Mouse (Mus musculus): Measurements from ENCODE around the gene Amot. TPM values are rescaled to one million over a fixed set of nuclear protein-coding genes. Genes with fewer than 3 reads are reported as not detected.

Amot gene
- polyA plus RNA-seq, 1 experiment: 7.0 TPM

DNA sequence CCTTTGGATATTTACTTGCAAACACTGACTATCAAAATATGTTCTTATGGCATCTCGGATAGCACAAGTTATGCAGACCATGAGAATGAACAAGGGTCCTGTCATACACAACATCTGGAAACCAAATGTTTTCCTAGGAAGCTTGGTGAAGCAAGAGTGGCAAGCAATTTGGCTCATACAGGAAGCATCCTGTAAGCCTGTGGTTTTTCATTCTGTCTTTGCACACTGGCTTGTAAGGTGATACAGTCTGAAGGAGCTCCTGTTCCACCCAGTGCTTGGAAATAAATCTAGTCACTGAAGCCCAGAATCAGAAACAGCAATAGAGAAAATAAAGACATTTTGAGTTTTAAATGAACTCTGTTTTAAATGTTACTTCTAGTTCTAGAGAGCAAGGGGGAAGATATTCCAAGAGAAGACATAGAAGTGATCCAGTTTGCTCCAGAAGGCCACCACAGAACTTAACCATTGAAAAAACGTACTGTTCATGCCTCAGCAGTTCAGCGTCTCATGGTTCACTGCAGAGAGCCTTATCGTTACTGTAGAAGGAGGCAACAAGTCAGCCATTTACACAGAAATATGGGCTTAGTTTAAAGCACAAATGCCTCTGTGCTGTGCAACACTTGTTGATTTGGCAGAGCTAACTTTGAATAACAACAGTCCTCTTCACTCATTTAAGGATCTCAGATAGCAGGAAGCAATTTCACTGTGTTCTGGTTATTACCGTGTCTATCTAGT, 74.0 kb downstream of the Amot start:
- DNase-seq: no peak
- TF ChIP-seq POLR2A (IDR thresholded peaks at IDR 0.05; ENCODE audit: control insufficient read depth, extremely low read depth, insufficient read depth, low read length, poor library complexity) (no peak), CTCF (IDR thresholded peaks at IDR 0.05; ENCODE audit: borderline replicate concordance, control insufficient read depth, extremely low read depth, insufficient read depth, low read length, poor library complexity) (no peak)
- no peak overlapping the region for H3K27ac ChIP-seq (ENCODE audit: control insufficient read depth, insufficient read depth, low read length)
- H3K36me3 ChIP-seq (ENCODE audit: control insufficient read depth, insufficient read depth, low read length): no peaks in the 10 kb centered on the region
- no peaks in the 10 kb centered on the region for H3K4me1 ChIP-seq (replicated peaks; ENCODE audit: control insufficient read depth, insufficient read depth, low read length)
- H3K27me3 ChIP-seq (ENCODE audit: control insufficient read depth, insufficient read depth, low read length): no peaks in the 10 kb centered on the region
- no peak overlapping the region for H3K4me3 ChIP-seq (ENCODE audit: control insufficient read depth, insufficient read depth, low read length)
- 90% methylated on average over 5 of the region's 5 CpGs for WGBS

DNA sequence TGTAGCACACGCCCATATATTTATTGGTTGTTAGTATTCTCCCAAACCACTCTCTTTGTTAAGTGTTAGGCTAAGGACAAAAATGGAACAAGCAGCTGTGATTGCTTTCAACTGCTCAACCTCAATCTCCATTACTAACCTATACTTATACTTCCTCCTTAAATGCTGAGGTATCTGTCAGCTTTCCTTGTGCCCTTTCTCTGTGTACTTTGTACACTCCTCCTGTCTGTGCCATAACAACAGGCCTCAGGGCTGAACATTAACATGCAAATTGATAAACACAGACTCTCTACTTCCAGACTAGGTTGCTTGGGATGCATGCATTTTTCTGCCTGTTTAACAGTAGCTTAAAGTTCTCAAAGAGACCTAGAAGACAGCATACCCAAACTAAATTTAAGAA, 76.2 kb downstream of the Amot start:
- WGBS: 88% methylated on average over 1 of the region's 1 CpGs
- TF ChIP-seq POLR2A (IDR thresholded peaks at IDR 0.05; ENCODE audit: control insufficient read depth, extremely low read depth, insufficient read depth, low read length, poor library complexity) (no peak), CTCF (IDR thresholded peaks at IDR 0.05; ENCODE audit: borderline replicate concordance, control insufficient read depth, extremely low read depth, insufficient read depth, low read length, poor library complexity) (no peak)
- DNase-seq: no peak

DNA sequence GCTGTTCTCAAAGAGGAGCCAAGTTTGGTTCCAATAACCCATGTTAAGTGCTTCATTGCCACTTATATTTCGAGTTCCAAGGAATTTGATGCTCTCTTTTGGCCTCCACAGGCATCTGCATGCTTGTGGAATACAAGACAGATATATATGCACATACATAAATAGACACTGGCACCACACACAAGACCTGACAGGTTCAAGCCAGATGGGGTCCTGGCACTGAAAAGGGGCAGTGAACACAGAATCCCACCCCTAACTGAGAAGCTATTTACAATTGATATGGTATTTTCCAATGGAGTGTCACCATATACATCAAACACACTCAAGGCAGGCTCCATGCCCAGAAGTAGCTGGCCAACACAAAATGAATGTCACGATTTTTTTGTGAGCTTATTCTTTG, 81.0 kb downstream of the Amot start:
- H3K4me1 ChIP-seq (replicated peaks; ENCODE audit: control insufficient read depth, insufficient read depth, low read length): no peaks in the 10 kb centered on the region
- no peaks in the 10 kb centered on the region for H3K36me3 ChIP-seq (ENCODE audit: control insufficient read depth, insufficient read depth, low read length)
- TF ChIP-seq POLR2A (IDR thresholded peaks at IDR 0.05; ENCODE audit: control insufficient read depth, extremely low read depth, insufficient read depth, low read length, poor library complexity) (no peak), CTCF (IDR thresholded peaks at IDR 0.05; ENCODE audit: borderline replicate concordance, control insufficient read depth, extremely low read depth, insufficient read depth, low read length, poor library complexity) (no peak)
- no peak overlapping the region for H3K4me3 ChIP-seq (ENCODE audit: control insufficient read depth, insufficient read depth, low read length)
- no peak for DNase-seq
- 65% methylated on average over 2 of the region's 2 CpGs for WGBS
- H3K27ac ChIP-seq (ENCODE audit: control insufficient read depth, insufficient read depth, low read length): no peak overlapping the region
- no peaks in the 10 kb centered on the region for H3K27me3 ChIP-seq (ENCODE audit: control insufficient read depth, insufficient read depth, low read length)

More for the DNA sequence above, 76.2 kb downstream of the Amot start:
- Histone ChIP-seq H3K27me3 (ENCODE audit: control insufficient read depth, insufficient read depth, low read length) (no peaks in the 10 kb centered on the region), H3K4me1 (replicated peaks; ENCODE audit: control insufficient read depth, insufficient read depth, low read length) (no peaks in the 10 kb centered on the region), H3K4me3 (ENCODE audit: control insufficient read depth, insufficient read depth, low read length) (no peak overlapping the region), H3K36me3 (ENCODE audit: control insufficient read depth, insufficient read depth, low read length) (no peaks in the 10 kb centered on the region), H3K27ac (ENCODE audit: control insufficient read depth, insufficient read depth, low read length) (no peak overlapping the region)

DNA sequence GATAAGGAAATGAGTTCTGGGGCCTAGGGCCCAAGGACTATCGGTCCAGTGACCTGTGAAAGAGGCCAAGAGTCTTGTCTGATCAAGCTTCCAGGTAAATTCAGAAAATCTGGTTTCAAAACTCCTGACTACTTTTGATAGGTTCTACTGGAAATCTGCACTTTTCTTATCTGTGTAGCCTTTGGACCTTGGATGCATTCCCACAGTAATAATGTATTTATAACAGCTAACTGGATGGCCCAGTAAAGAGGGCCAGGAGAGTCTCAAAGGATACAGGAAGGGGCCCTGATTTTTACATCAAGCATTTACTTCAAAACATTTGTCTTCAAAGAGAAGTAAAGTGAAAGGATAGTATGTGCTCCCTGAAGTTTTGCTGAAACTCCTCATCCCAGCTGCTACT, 90.7 kb downstream of the Amot start:
- H3K27me3 ChIP-seq (ENCODE audit: control insufficient read depth, insufficient read depth, low read length): no peaks in the 10 kb centered on the region
- H3K4me1 ChIP-seq (replicated peaks; ENCODE audit: control insufficient read depth, insufficient read depth, low read length): no peaks in the 10 kb centered on the region
- DNase-seq: no peak
- no peak for TF ChIP-seq POLR2A (IDR thresholded peaks at IDR 0.05; ENCODE audit: control insufficient read depth, extremely low read depth, insufficient read depth, low read length, poor library complexity)
- TF ChIP-seq CTCF (IDR thresholded peaks at IDR 0.05; ENCODE audit: borderline replicate concordance, control insufficient read depth, extremely low read depth, insufficient read depth, low read length, poor library complexity): no peak
- H3K4me3 ChIP-seq (ENCODE audit: control insufficient read depth, insufficient read depth, low read length): no peak overlapping the region
- H3K27ac ChIP-seq (ENCODE audit: control insufficient read depth, insufficient read depth, low read length): no peak overlapping the region
- H3K36me3 ChIP-seq (ENCODE audit: control insufficient read depth, insufficient read depth, low read length): no peaks in the 10 kb centered on the region
- 95% methylated on average over 1 of the region's 1 CpGs for WGBS

DNA sequence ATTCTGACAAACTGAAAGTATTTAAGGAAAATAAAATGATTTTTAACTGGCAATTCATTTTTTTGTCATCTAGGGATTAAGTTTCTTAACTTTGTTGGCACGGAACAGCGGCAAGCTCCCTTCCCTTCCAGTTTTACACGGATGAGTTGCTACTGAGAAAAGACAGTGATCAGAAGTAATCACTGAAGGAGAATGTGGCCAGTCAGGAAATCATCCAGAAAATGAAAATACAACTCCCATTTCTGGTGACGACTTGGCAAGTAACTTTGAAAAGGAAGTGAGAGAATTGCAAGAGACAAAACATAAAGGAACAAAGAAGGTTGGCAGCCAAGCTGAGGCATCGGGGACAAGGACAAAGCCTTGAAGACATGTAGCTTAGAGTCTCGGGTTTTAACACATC, 93.6 kb downstream of the Amot start:
- TF ChIP-seq POLR2A (IDR thresholded peaks at IDR 0.05; ENCODE audit: control insufficient read depth, extremely low read depth, insufficient read depth, low read length, poor library complexity) (no peak), CTCF (IDR thresholded peaks at IDR 0.05; ENCODE audit: borderline replicate concordance, control insufficient read depth, extremely low read depth, insufficient read depth, low read length, poor library complexity) (no peak)
- Histone ChIP-seq H3K27me3 (ENCODE audit: control insufficient read depth, insufficient read depth, low read length) (no peaks in the 10 kb centered on the region), H3K4me3 (ENCODE audit: control insufficient read depth, insufficient read depth, low read length) (no peak overlapping the region), H3K36me3 (ENCODE audit: control insufficient read depth, insufficient read depth, low read length) (no peaks in the 10 kb centered on the region), H3K27ac (ENCODE audit: control insufficient read depth, insufficient read depth, low read length) (no peak overlapping the region), H3K4me1 (replicated peaks; ENCODE audit: control insufficient read depth, insufficient read depth, low read length) (no peaks in the 10 kb centered on the region)
- 69% methylated on average over 6 of the region's 6 CpGs for WGBS
- no peak for DNase-seq

DNA sequence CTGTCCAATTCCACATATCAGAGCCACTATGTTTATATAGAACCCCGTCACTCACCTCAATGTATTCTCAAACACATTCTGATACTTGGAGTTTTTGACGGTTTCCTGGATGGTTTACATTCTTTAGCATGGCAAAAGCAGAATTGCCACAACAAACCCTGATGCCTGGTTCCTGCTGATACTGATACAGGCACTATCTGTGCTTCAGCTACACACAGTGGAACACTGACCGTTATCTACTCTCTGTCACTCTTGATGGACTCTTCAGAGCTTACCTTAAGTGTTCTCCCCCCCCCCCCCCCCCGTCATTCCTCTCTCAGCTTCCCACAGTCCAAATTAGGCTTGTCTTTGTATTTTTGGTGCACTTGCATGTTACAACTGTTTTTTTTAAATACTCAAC, 98.9 kb downstream of the Amot start:
- TF ChIP-seq CTCF (IDR thresholded peaks at IDR 0.05; ENCODE audit: borderline replicate concordance, control insufficient read depth, extremely low read depth, insufficient read depth, low read length, poor library complexity): no peak
- no peak for TF ChIP-seq POLR2A (IDR thresholded peaks at IDR 0.05; ENCODE audit: control insufficient read depth, extremely low read depth, insufficient read depth, low read length, poor library complexity)
- WGBS: 83% methylated on average over 4 of the region's 4 CpGs

DNA sequence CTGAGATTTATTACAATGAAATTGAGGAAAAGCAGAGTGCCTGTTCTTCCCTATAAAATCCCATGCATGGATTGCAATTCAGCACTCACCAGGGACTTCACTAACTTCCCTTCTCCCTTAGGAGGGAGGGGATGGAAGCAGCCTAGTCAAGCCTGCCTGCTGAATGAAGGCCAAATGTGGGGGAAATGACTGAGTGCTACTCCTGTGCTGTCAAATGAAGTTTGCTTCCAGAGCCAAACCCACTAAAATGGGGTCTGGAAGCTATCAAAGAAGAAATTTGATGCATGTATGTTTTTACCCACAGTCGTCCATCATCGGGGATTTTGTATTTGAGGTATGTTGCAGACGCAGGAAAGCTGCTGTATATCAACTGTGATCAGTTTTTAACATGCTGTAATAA, 103.1 kb downstream of the Amot start:
- Histone ChIP-seq H3K4me3 (ENCODE audit: control insufficient read depth, insufficient read depth, low read length) (no peak overlapping the region), H3K27ac (ENCODE audit: control insufficient read depth, insufficient read depth, low read length) (no peak overlapping the region), H3K36me3 (ENCODE audit: control insufficient read depth, insufficient read depth, low read length) (no peaks in the 10 kb centered on the region), H3K4me1 (replicated peaks; ENCODE audit: control insufficient read depth, insufficient read depth, low read length) (no peaks in the 10 kb centered on the region), H3K27me3 (ENCODE audit: control insufficient read depth, insufficient read depth, low read length) (no peaks in the 10 kb centered on the region)
- DNase-seq: no peak
- no peak for TF ChIP-seq POLR2A (IDR thresholded peaks at IDR 0.05; ENCODE audit: control insufficient read depth, extremely low read depth, insufficient read depth, low read length, poor library complexity)
- TF ChIP-seq CTCF (IDR thresholded peaks at IDR 0.05; ENCODE audit: borderline replicate concordance, control insufficient read depth, extremely low read depth, insufficient read depth, low read length, poor library complexity): no peak
- WGBS: 94% methylated on average over 3 of the region's 3 CpGs

More for the DNA sequence above, 98.9 kb downstream of the Amot start:
- H3K4me1 ChIP-seq (replicated peaks; ENCODE audit: control insufficient read depth, insufficient read depth, low read length): no peaks in the 10 kb centered on the region
- no peak overlapping the region for H3K27ac ChIP-seq (ENCODE audit: control insufficient read depth, insufficient read depth, low read length)
- no peaks in the 10 kb centered on the region for H3K27me3 ChIP-seq (ENCODE audit: control insufficient read depth, insufficient read depth, low read length)
- H3K4me3 ChIP-seq (ENCODE audit: control insufficient read depth, insufficient read depth, low read length): no peak overlapping the region
- DNase-seq: no peak
- no peaks in the 10 kb centered on the region for H3K36me3 ChIP-seq (ENCODE audit: control insufficient read depth, insufficient read depth, low read length)

All from thymus, adult 2 months (tissue).